Mouse (Mus musculus) granulocyte monocyte progenitor cell, adult 5-6 weeks (primary cell): Measurements from ENCODE around the gene Mtrf1l. TPM values are rescaled to one million over a fixed set of nuclear protein-coding genes. Genes with fewer than 3 reads are reported as not detected.
A peak's percentile ranks its signal among the peaks of the same experiment; 100 is the strongest.

ENCODE experiments used
- ATAC-seq: replicated peaks from 2 replicates; pipeline ENCODE4 v1.8.0; 2016; ENCODE audit warnings: mild to moderate bottlenecking, moderate TSS enrichment, inconsistent platforms; ENCODE audit not compliant: poor library complexity, severe bottlenecking
- total RNA-seq, 2 experiments: library from RNA; stranded (forward) in 1 of 2; stranded (reverse) in 1 of 2; fragments of 200-712, 200-1000 nt in 1 of 2; fragments of >200 nt in 1 of 2; fragmentation: Nextera tagmentation in 1 of 2; gene quantifications; 2 replicates each; pipeline ENCODE4 v1.2.3; 2014 to 2017

Mtrf1l gene
- total RNA-seq, 2 experiments from 2014 or later: 8.7 to 33.5 TPM

DNA sequence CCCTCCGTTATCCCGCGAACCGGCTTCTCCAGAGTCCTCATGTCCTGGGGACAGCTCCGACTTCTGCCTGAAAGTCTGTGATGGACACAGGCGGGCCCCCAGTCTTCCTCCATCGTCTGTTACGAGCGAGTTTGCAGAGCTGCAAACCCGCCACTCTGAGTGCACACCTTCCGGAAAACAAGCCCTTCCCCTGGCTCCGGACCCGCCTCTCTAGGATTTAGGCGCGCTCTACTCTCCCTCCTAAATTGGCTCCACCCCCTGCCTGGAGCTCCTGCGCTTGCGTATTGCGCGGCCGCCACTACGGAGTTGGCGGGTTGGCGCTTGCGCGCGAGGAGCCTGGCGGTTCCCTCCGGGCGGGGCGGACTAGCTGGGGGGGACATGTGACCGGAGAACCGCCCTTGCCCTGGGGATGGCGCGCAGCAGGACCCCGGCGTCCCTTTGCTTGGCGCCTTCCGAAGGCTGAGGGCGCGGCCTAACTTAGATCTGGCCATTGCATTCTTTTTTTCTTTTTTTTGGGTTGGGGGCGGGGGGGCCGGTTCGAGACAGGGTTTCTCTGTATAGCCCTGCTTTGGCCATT, 17.9 kb downstream of the Mtrf1l start:
- peak; percentile 76 for ATAC-seq

DNA sequence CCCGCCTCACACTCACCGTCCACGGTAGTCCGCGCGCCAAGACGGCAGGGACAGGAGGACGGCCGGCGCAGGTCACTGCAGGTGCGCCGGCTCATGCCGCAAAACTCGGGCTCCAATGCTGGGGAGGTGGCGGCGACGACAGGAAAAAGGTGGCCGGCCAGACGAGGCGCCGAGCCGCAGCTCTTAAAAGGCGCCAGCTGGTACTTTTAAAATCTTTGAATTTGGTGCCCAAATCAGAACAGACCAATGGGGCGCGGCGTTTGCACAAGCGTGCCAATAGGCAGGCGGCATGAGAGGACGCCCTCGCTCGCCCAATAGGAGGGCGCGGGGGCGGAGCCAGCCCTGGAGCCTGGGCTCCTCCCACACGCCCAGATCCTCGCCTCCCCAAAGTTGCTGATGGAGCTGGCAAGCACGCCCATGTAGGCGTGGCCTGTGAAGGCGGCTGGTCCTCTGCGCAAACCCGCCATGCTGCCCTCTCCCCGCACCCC, 18.4 kb downstream of the Mtrf1l start, which contains the start of gene Fbxo5:
Gene Fbxo5 (minus strand): TSS at position 358 of the 488 bp plus-strand sequence.
- ATAC-seq: peak; percentile 81

DNA sequence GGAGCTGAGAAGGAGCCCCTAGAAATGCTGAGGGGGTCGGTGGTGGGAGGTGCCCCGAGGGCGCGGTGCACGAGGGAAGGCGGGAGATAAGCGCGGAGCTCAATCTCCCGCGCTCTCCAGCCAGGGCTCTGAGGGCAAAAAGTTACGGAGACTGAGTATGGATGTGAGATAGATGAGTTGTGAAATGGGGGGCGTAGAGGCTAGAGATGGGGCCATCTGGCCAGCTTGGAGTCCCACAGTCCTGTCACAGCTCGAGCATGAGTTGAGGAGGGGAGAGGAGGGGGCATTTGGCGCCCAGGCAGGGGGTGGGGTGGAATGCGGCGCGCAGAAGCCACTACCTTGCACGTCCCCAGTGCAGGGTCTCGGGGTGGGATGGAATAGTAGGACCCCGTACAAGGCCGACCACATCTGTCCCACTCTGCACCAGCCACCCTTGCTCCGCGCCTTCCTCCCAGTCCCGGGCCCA, 19.0 kb downstream of the Mtrf1l start:
- peak; percentile 3 for ATAC-seq

GRCm38 (mm10) chr10:5803739-5804138, 20.0 kb downstream of the Mtrf1l start:
- ATAC-seq: no peak

- ATAC-seq: no peak
Measured at GRCm38 (mm10) chr10:5802866-5803265, 20.8 kb downstream of the Mtrf1l start.

DNA sequence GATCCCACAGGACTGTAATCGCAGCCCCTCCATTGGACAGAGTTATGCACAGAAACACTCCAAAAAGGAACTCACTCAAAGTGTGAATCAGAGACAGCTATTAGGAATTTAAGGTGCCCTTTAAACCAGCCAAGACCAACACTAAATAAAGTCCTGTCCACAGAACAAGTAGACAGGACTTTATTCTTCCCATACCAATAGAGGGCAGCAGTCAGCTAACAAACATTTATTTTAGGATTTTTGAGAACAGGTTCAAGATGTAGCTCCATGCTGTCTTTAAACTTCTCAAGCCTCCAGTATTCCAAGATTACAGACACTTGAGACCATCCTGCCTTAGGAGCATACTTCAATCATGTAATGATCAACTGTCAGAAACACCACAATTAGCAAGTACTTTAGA, 23.2 kb downstream of the Mtrf1l start:
- ATAC-seq: no peak

GRCm38 (mm10) chr10:5798069-5798468, 25.6 kb downstream of the Mtrf1l start:
- ATAC-seq: no peak

DNA sequence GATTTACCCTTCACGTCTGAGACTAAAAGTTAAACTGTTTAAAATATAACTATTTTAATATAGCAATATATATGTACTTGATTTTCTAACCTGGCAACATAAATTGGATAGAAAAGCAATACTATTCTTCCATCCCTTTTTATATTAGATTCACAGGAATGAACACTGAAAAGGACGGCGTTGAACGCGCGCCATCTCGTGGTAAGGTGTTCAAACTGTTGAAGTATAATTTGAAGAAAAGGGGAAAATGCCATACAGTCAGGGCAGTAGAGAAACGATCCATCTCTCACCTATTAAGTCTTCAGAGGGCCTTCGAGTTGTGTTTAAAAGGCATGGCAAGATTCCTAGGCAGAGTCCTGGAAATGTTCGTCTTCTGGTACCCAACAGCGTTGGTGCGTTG, 33.1 kb downstream of the Mtrf1l start:
- ATAC-seq: 0 out of 2 replicates have a peak, but pooled peaks have one; percentile 40

DNA sequence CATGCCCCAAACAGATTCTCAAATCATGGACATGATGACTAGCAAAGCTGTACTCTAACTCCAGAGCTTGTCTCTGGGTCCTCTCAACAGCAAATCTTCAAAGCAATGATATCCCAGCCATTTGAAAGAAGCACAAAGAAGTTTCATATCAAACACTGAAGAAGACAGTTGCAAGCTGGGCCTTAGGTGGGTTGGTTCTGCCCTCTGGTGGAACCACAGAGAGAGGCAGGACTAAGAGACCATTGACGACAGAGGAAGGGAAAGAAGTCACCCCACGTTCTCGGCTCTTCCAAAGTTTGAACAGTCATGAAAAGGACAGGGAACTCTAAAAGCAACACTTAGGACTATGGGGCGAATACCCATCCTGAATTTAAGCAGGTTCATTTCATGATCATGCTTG, 36.8 kb downstream of the Mtrf1l start:
- ATAC-seq: peak; percentile 73

Other genes with a start within 250 kb of the Mtrf1l start
- 2.1 and 5.4 TPM in 2 replicates for gene Myct1, start 230.1 kb downstream of the Mtrf1l start, total RNA-seq (2014; fragmentation: Nextera tagmentation)
- gene Myct1, start 230.1 kb downstream of the Mtrf1l start, total RNA-seq (2017): 1.1 and 1.4 TPM in 2 replicates
- not detected in 2 replicates for gene Vip, start 184.7 kb downstream of the Mtrf1l start, total RNA-seq (2014; fragmentation: Nextera tagmentation)
- gene Vip, start 184.7 kb downstream of the Mtrf1l start, total RNA-seq (2017): not detected in 2 replicates
- 29.8 and 59.8 TPM in 2 replicates for gene Fbxo5, start 18.3 kb downstream of the Mtrf1l start, total RNA-seq (2014; fragmentation: Nextera tagmentation)
- gene Fbxo5, start 18.3 kb downstream of the Mtrf1l start, total RNA-seq (2017): 49.0 and 57.4 TPM in 2 replicates
- gene Rgs17, start 98.5 kb upstream of the Mtrf1l start, total RNA-seq (2014; fragmentation: Nextera tagmentation): not detected in 2 replicates
- not detected in 2 replicates for gene Rgs17, start 98.5 kb upstream of the Mtrf1l start, total RNA-seq (2017)